Mouse (Mus musculus) small intestine, adult 2 months (tissue): ENCODE data around the gene Vash1. TPM values are rescaled to one million over a fixed set of nuclear protein-coding genes. Genes with fewer than 3 reads are reported as not detected.

Source experiments
- H3K27ac ChIP-seq: fragments of 200-500 bp; 2 replicates; pipeline ENCODE4 v1.5.1; 2012; ENCODE audit warnings: low read depth, low read length, control low read depth, inconsistent platforms; ENCODE audit not compliant: insufficient read depth
- H3K27me3 ChIP-seq: fragments of 200-500 bp; 2 replicates; pipeline ENCODE4 v1.6.1; 2012; ENCODE audit warnings: mild to moderate bottlenecking, moderate library complexity, low read length, inconsistent platforms; ENCODE audit not compliant: control insufficient read depth, insufficient read depth
- H3K36me3 ChIP-seq: fragments of 200-500 bp; 2 replicates; pipeline ENCODE4 v1.6.1; 2012; ENCODE audit warnings: mild to moderate bottlenecking, low read length, control low read depth, inconsistent platforms; ENCODE audit not compliant: control insufficient read depth, insufficient read depth
- H3K4me1 ChIP-seq: fragments of 200-500 bp; 2 replicates; pipeline ENCODE4 v1.6.1; 2012; ENCODE audit warnings: low read length, inconsistent platforms, mixed read lengths; ENCODE audit not compliant: control insufficient read depth, insufficient read depth, insufficient read length
- H3K4me3 ChIP-seq: fragments of 200-500 bp; 2 replicates; pipeline ENCODE4 v1.5.1; 2012; ENCODE audit warnings: low read depth, mild to moderate bottlenecking, control low read depth, inconsistent platforms, low read length, moderate library complexity
- CTCF ChIP-seq: fragments of 200-500 bp; IDR thresholded peaks from 2 replicates; pipeline ENCODE4 v1.5.1; 2012; ENCODE audit warnings: low read depth, mild to moderate bottlenecking, control low read depth, inconsistent platforms, low read length, moderate library complexity, mixed read lengths; ENCODE audit not compliant: insufficient replicate concordance, insufficient read length; ENCODE audit errors: extremely low read depth
- POLR2A ChIP-seq: fragments of 200-500 bp; IDR thresholded peaks from 2 replicates; pipeline ENCODE4 v1.6.1; 2012; ENCODE audit warnings: low read depth, mild to moderate bottlenecking, control low read depth, inconsistent platforms, low read length, moderate library complexity
- WGBS: fragments of 180-500 bp; shearing (Covaris S2); methylation state at CpG from one replicate; pipeline ENCODE4 v1.1.7; 2018; 5-methylcytosine and 5-hydroxymethylcytosine counted together
- polyA plus RNA-seq: library from polyadenylated mRNA; depleted of rRNA; stranded (reverse); fragments of >200 nt; gene quantifications from 2 replicates; pipeline ENCODE4 v1.2.3, GENCODE M21; 2012

The Vash1 gene
- polyA plus RNA-seq, 1 experiment = 2.2 TPM

- H3K27me3 ChIP-seq = no peaks in the 10 kb centered on the region
- TF ChIP-seq POLR2A (no peak), CTCF (no peak)
- WGBS = 78% methylated on average over 4 of the region's 4 CpGs
Observed at GRCm38 (mm10) chr12:86700927-86701310, 22.4 kb downstream of the Vash1 start.

GRCm38 (mm10) chr12:86701491-86701890 lies 23.0 kb downstream of the Vash1 start:
- TF ChIP-seq CTCF (no peak), POLR2A (no peak)
- H3K27ac ChIP-seq = no peak overlapping the region
- 91% methylated on average over 4 of the region's 4 CpGs for WGBS
- H3K27me3 ChIP-seq = no peaks in the 10 kb centered on the region
- no peaks in the 10 kb centered on the region for H3K36me3 ChIP-seq
- H3K4me1 ChIP-seq = no peaks in the 10 kb centered on the region
- no peak overlapping the region for H3K4me3 ChIP-seq

More at GRCm38 (mm10) chr12:86700927-86701310, 22.4 kb downstream of the Vash1 start:
- Histone ChIP-seq H3K4me1 (no peaks in the 10 kb centered on the region), H3K27ac (no peak overlapping the region), H3K4me3 (no peak overlapping the region), H3K36me3 (no peaks in the 10 kb centered on the region)

- no peaks in the 10 kb centered on the region for H3K36me3 ChIP-seq
- H3K4me3 ChIP-seq = no peak overlapping the region
- 94% methylated on average over 3 of the region's 3 CpGs for WGBS
- TF ChIP-seq POLR2A (no peak), CTCF (no peak)
- no peak overlapping the region for H3K27ac ChIP-seq
- no peaks in the 10 kb centered on the region for H3K27me3 ChIP-seq
- no peaks in the 10 kb centered on the region for H3K4me1 ChIP-seq
Observed at GRCm38 (mm10) chr12:86702690-86703089, 24.2 kb downstream of the Vash1 start.

- Histone ChIP-seq H3K27ac (no peak overlapping the region), H3K4me3 (no peak overlapping the region), H3K27me3 (no peaks in the 10 kb centered on the region), H3K4me1 (no peaks in the 10 kb centered on the region), H3K36me3 (no peaks in the 10 kb centered on the region)
- TF ChIP-seq POLR2A (no peak), CTCF (no peak)
- 84% methylated on average over 5 of the region's 5 CpGs for WGBS
Observed at GRCm38 (mm10) chr12:86705843-86706242, 27.3 kb downstream of the Vash1 start.

- Histone ChIP-seq H3K27ac (no peak overlapping the region), H3K4me1 (no peaks in the 10 kb centered on the region), H3K4me3 (no peak overlapping the region), H3K36me3 (no peaks in the 10 kb centered on the region), H3K27me3 (no peaks in the 10 kb centered on the region)
- 73% methylated on average over 5 of the region's 5 CpGs for WGBS
- TF ChIP-seq CTCF (no peak), POLR2A (no peak)
Observed at GRCm38 (mm10) chr12:86714026-86714425, 35.5 kb downstream of the Vash1 start.

GRCm38 (mm10) chr12:86715401-86715800 lies 36.9 kb downstream of the Vash1 start:
- Histone ChIP-seq H3K27me3 (no peaks in the 10 kb centered on the region), H3K4me1 (no peaks in the 10 kb centered on the region), H3K36me3 (no peaks in the 10 kb centered on the region), H3K27ac (no peak overlapping the region), H3K4me3 (no peak overlapping the region)
- no peak for TF ChIP-seq POLR2A
- TF ChIP-seq CTCF = peak; percentile 48; the same call in 1 of the 2 replicates
- 69% methylated on average over 5 of the region's 5 CpGs for WGBS

- no peak overlapping the region for H3K4me3 ChIP-seq
- H3K27ac ChIP-seq = no peak overlapping the region
- H3K27me3 ChIP-seq = no peaks in the 10 kb centered on the region
- no peaks in the 10 kb centered on the region for H3K36me3 ChIP-seq
- TF ChIP-seq POLR2A = no peak
- no peak for TF ChIP-seq CTCF
- H3K4me1 ChIP-seq = no peaks in the 10 kb centered on the region
- WGBS = 90% methylated on average over 11 of the region's 11 CpGs
Observed at GRCm38 (mm10) chr12:86716962-86717361, 38.5 kb downstream of the Vash1 start.
